Mouse (Mus musculus): ENCODE measurements around the gene Bik. TPM values are rescaled to one million over a fixed set of nuclear protein-coding genes. Genes with fewer than 3 reads are reported as not detected.
A peak's percentile ranks its signal among the peaks of the same experiment; 100 is the strongest.

Gene Bik
- polyA plus RNA-seq, 1 experiment from 2014 or later, result 15.2 TPM

GRCm38 (mm10) chr15:83518215-83519048, 8.2 kb upstream of the Bik start:
- Histone ChIP-seq H3K9ac (no peak overlapping the region), H3K4me2 (peak overlapping the region; percentile 46)

GRCm38 (mm10) chr15:83520861-83521382, 5.7 kb upstream of the Bik start:
- H3K9ac ChIP-seq, result no peak overlapping the region
- H3K9me3 ChIP-seq, result no peaks in the 10 kb centered on the region
- ATAC-seq (ENCODE audit: borderline replicate concordance, extremely low read depth, low FRiP score, low TSS enrichment), result no peak
- no peak overlapping the region for H3K4me2 ChIP-seq
- 76% methylated on average over 6 of the region's 6 CpGs for WGBS
- H3K27ac ChIP-seq, result no peak overlapping the region
- no peaks in the 10 kb centered on the region for H3K36me3 ChIP-seq
- peaks cover 24% of the 10 kb centered on the region for H3K27me3 ChIP-seq
- H3K4me3 ChIP-seq, result no peak overlapping the region
- H3K4me1 ChIP-seq, result peaks cover 16% of the 10 kb centered on the region; the same call in 1 of the 2 replicates

More at GRCm38 (mm10) chr15:83518215-83519048, 8.2 kb upstream of the Bik start:
- peaks cover 10% of the 10 kb centered on the region; the same call in 1 of the 2 replicates for H3K4me1 ChIP-seq
- 29% methylated on average over 20 of the region's 20 CpGs for WGBS
- no peak overlapping the region for H3K27ac ChIP-seq
- no peaks in the 10 kb centered on the region for H3K36me3 ChIP-seq
- ATAC-seq (ENCODE audit: borderline replicate concordance, extremely low read depth, low FRiP score, low TSS enrichment), result peak; percentile 62
- no peaks in the 10 kb centered on the region for H3K9me3 ChIP-seq
- H3K27me3 ChIP-seq, result no peaks in the 10 kb centered on the region
- H3K4me3 ChIP-seq, result no peak overlapping the region

- Histone ChIP-seq H3K36me3 (no peaks in the 10 kb centered on the region), H3K9ac (no peak overlapping the region), H3K4me3 (no peak overlapping the region), H3K4me2 (no peak overlapping the region), H3K27ac (no peak overlapping the region), H3K9me3 (no peaks in the 10 kb centered on the region), H3K4me1 (peaks cover 22% of the 10 kb centered on the region), H3K27me3 (peaks cover 44% of the 10 kb centered on the region)
- WGBS, result 33% methylated on average over 7 of the region's 7 CpGs
- ATAC-seq (ENCODE audit: borderline replicate concordance, extremely low read depth, low FRiP score, low TSS enrichment), result no peak
Observed at GRCm38 (mm10) chr15:83523196-83523595, 3.5 kb upstream of the Bik start.

- H3K4me3 ChIP-seq, result no peak overlapping the region
- ATAC-seq (ENCODE audit: borderline replicate concordance, extremely low read depth, low FRiP score, low TSS enrichment), result no peak
Observed at GRCm38 (mm10) chr15:83523638-83524332, 2.9 kb upstream of the Bik start.

GRCm38 (mm10) chr15:83524333-83524729, 2.3 kb upstream of the Bik start:
- no peak overlapping the region for H3K27ac ChIP-seq
- no peaks in the 10 kb centered on the region for H3K9me3 ChIP-seq
- H3K36me3 ChIP-seq, result no peaks in the 10 kb centered on the region
- WGBS, result 73% methylated on average over 3 of the region's 3 CpGs
- H3K27me3 ChIP-seq, result peaks cover 44% of the 10 kb centered on the region
- peaks cover 21% of the 10 kb centered on the region for H3K4me1 ChIP-seq
- H3K4me2 ChIP-seq, result no peak overlapping the region
- ATAC-seq (ENCODE audit: borderline replicate concordance, extremely low read depth, low FRiP score, low TSS enrichment), result no peak
- H3K4me3 ChIP-seq, result no peak overlapping the region
- no peak overlapping the region for H3K9ac ChIP-seq

More at GRCm38 (mm10) chr15:83523638-83524332, 2.9 kb upstream of the Bik start:
- Histone ChIP-seq H3K36me3 (no peaks in the 10 kb centered on the region), H3K27ac (no peak overlapping the region), H3K9me3 (no peaks in the 10 kb centered on the region), H3K9ac (no peak overlapping the region), H3K27me3 (peaks cover 44% of the 10 kb centered on the region), H3K4me2 (no peak overlapping the region), H3K4me1 (peaks cover 16% of the 10 kb centered on the region)
- 46% methylated on average over 14 of the region's 14 CpGs for WGBS

- Histone ChIP-seq H3K4me2 (peak overlapping the region; percentile 95), H3K9ac (peak overlapping the region; percentile 54), H3K36me3 (no peaks in the 10 kb centered on the region), H3K9me3 (no peaks in the 10 kb centered on the region), H3K4me1 (peaks cover 36% of the 10 kb centered on the region), H3K4me3 (peak overlapping the region; percentile 59), H3K27me3 (peaks cover 44% of the 10 kb centered on the region), H3K27ac (no peak overlapping the region)
- no peak for ATAC-seq (ENCODE audit: borderline replicate concordance, extremely low read depth, low FRiP score, low TSS enrichment)
- WGBS, result under 1% methylated on average over 26 of the region's 26 CpGs
Observed at GRCm38 (mm10) chr15:83527092-83527437, 403 bp downstream of the Bik start.

GRCm38 (mm10) chr15:83527747-83528146, 1.1 kb downstream of the Bik start:
- Histone ChIP-seq H3K9me3 (no peaks in the 10 kb centered on the region), H3K4me3 (peak overlapping the region; percentile 59), H3K9ac (no peak overlapping the region), H3K4me2 (peak overlapping the region; percentile 95), H3K27me3 (peaks cover 44% of the 10 kb centered on the region), H3K27ac (no peak overlapping the region), H3K4me1 (peaks cover 36% of the 10 kb centered on the region), H3K36me3 (no peaks in the 10 kb centered on the region)
- no peak for ATAC-seq (ENCODE audit: borderline replicate concordance, extremely low read depth, low FRiP score, low TSS enrichment)
- 70% methylated on average over 2 of the region's 2 CpGs for WGBS

- H3K9me3 ChIP-seq, result no peaks in the 10 kb centered on the region
- no peak for ATAC-seq (ENCODE audit: borderline replicate concordance, extremely low read depth, low FRiP score, low TSS enrichment)
- H3K27ac ChIP-seq, result peak overlapping the region; percentile 80; the same call in 1 of the 2 replicates
- 49% methylated on average over 4 of the region's 4 CpGs for WGBS
- H3K36me3 ChIP-seq, result no peaks in the 10 kb centered on the region
- no peak overlapping the region for H3K9ac ChIP-seq
- peak overlapping the region; percentile 95; the same call in 1 of the 2 replicates for H3K4me2 ChIP-seq
- peaks cover 40% of the 10 kb centered on the region for H3K27me3 ChIP-seq
- H3K4me1 ChIP-seq, result peaks cover 36% of the 10 kb centered on the region
- no peak overlapping the region for H3K4me3 ChIP-seq
Observed at GRCm38 (mm10) chr15:83528892-83529291, 2.2 kb downstream of the Bik start.

- no peaks in the 10 kb centered on the region for H3K36me3 ChIP-seq
- H3K4me1 ChIP-seq, result peaks cover 36% of the 10 kb centered on the region
- H3K9me3 ChIP-seq, result no peaks in the 10 kb centered on the region
- peak overlapping the region; percentile 80 for H3K27ac ChIP-seq
- H3K4me2 ChIP-seq, result no peak overlapping the region
- H3K27me3 ChIP-seq, result peaks cover 31% of the 10 kb centered on the region
- no peak overlapping the region for H3K4me3 ChIP-seq
- H3K9ac ChIP-seq, result no peak overlapping the region
- no peak for ATAC-seq (ENCODE audit: borderline replicate concordance, extremely low read depth, low FRiP score, low TSS enrichment)
- 57% methylated on average over 5 of the region's 5 CpGs for WGBS
Observed at GRCm38 (mm10) chr15:83529765-83530164, 3.1 kb downstream of the Bik start.

GRCm38 (mm10) chr15:83530233-83530632, 3.6 kb downstream of the Bik start:
- Histone ChIP-seq H3K4me2 (no peak overlapping the region), H3K27me3 (peaks cover 27% of the 10 kb centered on the region), H3K9ac (no peak overlapping the region), H3K9me3 (no peaks in the 10 kb centered on the region), H3K27ac (peak overlapping the region; percentile 80), H3K36me3 (no peaks in the 10 kb centered on the region), H3K4me3 (no peak overlapping the region), H3K4me1 (peaks cover 41% of the 10 kb centered on the region)
- ATAC-seq (ENCODE audit: borderline replicate concordance, extremely low read depth, low FRiP score, low TSS enrichment), result 0 out of 2 replicates have a peak, but pooled peaks have one; percentile 23
- 53% methylated on average over 9 of the region's 9 CpGs for WGBS

GRCm38 (mm10) chr15:83530688-83531087, 4.0 kb downstream of the Bik start:
- Histone ChIP-seq H3K4me1 (peaks cover 42% of the 10 kb centered on the region), H3K9ac (no peak overlapping the region), H3K4me2 (no peak overlapping the region; the same call in 1 of the 2 replicates), H3K27ac (peak overlapping the region; percentile 80), H3K4me3 (no peak overlapping the region), H3K36me3 (no peaks in the 10 kb centered on the region), H3K9me3 (no peaks in the 10 kb centered on the region), H3K27me3 (peaks cover 22% of the 10 kb centered on the region)
- 51% methylated on average over 6 of the region's 6 CpGs for WGBS
- ATAC-seq (ENCODE audit: borderline replicate concordance, extremely low read depth, low FRiP score, low TSS enrichment), result no peak

Measured in lung, embryonic 15.5 days (tissue).